Mouse (Mus musculus): Measurements from ENCODE around the gene Set. TPM values are rescaled to one million over a fixed set of nuclear protein-coding genes. Genes with fewer than 3 reads are reported as not detected.

Set gene
- total RNA-seq, 2 experiments from 2014 or later = 192 to 199 TPM

- no peak for DNase-seq (ENCODE audit: low spot score in 2 of 2)
Observed at GRCm38 (mm10) chr2:30087310-30087709, 30.1 kb downstream of the Set start.

- DNase-seq (ENCODE audit: low spot score in 2 of 2) = no peak
Observed at GRCm38 (mm10) chr2:30091521-30091920, 34.3 kb downstream of the Set start.

- no peak for DNase-seq (ENCODE audit: low spot score in 2 of 2)
Observed at GRCm38 (mm10) chr2:30092280-30092918, 35.2 kb downstream of the Set start.

GRCm38 (mm10) chr2:30093471-30094207 lies 36.5 kb downstream of the Set start, which contains the start of gene Zdhhc12:
TSS of gene Zdhhc12 (minus strand) at chr2:30093648.
- DNase-seq (ENCODE audit: low spot score in 2 of 2) = peak; percentile 93 to 95

GRCm38 (mm10) chr2:30094208-30094588 lies 37.0 kb downstream of the Set start:
- DNase-seq (ENCODE audit: low spot score in 2 of 2) = no peak

GRCm38 (mm10) chr2:30095882-30096527 lies 38.8 kb downstream of the Set start:
- no peak for DNase-seq (ENCODE audit: low spot score in 2 of 2)

GRCm38 (mm10) chr2:30100214-30100613 lies 43.0 kb downstream of the Set start:
- no peak for DNase-seq (ENCODE audit: low spot score in 2 of 2)

GRCm38 (mm10) chr2:30106364-30106763 lies 49.2 kb downstream of the Set start:
- peak in 1 of 2 experiments; percentile 62 for DNase-seq (ENCODE audit: low spot score in 2 of 2)

- no peak for DNase-seq (ENCODE audit: low spot score in 2 of 2)
Observed at GRCm38 (mm10) chr2:30107646-30108045, 50.5 kb downstream of the Set start.

GRCm38 (mm10) chr2:30108260-30108659 lies 51.1 kb downstream of the Set start:
- DNase-seq (ENCODE audit: low spot score in 2 of 2) = no peak

GRCm38 (mm10) chr2:30111500-30111899 lies 54.3 kb downstream of the Set start:
- DNase-seq (ENCODE audit: low spot score in 2 of 2) = no peak

- DNase-seq (ENCODE audit: low spot score in 2 of 2) = no peak
Observed at GRCm38 (mm10) chr2:30112564-30112963, 55.4 kb downstream of the Set start.

- peak; percentile 84 to 89 for DNase-seq (ENCODE audit: low spot score in 2 of 2)
Observed at GRCm38 (mm10) chr2:30119641-30120051, 62.5 kb downstream of the Set start.

GRCm38 (mm10) chr2:30120269-30120668 lies 63.1 kb downstream of the Set start:
- DNase-seq (ENCODE audit: low spot score in 2 of 2) = no peak

Other genes starting within 250 kb of the Set start
- 10 to 100 TPM; 44.5 to 50.7 TPM for gene Urm1, start 237.3 kb upstream of the Set start, total RNA-seq (2021)
- gene Cercam, start 188.2 kb upstream of the Set start, total RNA-seq (2021) = 1 to 10 TPM; 7.5 to 9.0 TPM
- 10 to 100 TPM; 87.0 to 88.7 TPM for gene Odf2, start 168.2 kb upstream of the Set start, total RNA-seq (2021)
- gene Gle1, start 122.0 kb upstream of the Set start, total RNA-seq (2021) = 10 to 100 TPM; 43.2 to 44.4 TPM
- 100 to 1,000 TPM; 815 TPM for gene Sptan1, start 91.8 kb upstream of the Set start, total RNA-seq (2021)
- 10 to 100 TPM; 38.3 to 39.4 TPM for gene Wdr34, start 8.5 kb upstream of the Set start, total RNA-seq (2021)
- gene Pkn3, start 20.3 kb downstream of the Set start, total RNA-seq (2021) = 1 to 10 TPM; 2.1 to 3.8 TPM
- gene Zdhhc12, start 36.3 kb downstream of the Set start, total RNA-seq (2021) = 10 to 100 TPM in 1 of 2 experiments, 1 to 10 TPM in 1; 7.9 to 10.5 TPM
- 100 to 1,000 TPM; 187 to 193 TPM for gene Zer1, start 67.2 kb downstream of the Set start, total RNA-seq (2021)
- gene Tbc1d13, start 76.4 kb downstream of the Set start, total RNA-seq (2021) = 10 to 100 TPM; 51.1 to 54.7 TPM
- gene Endog, start 114.1 kb downstream of the Set start, total RNA-seq (2021) = 10 to 100 TPM; 20.7 to 24.9 TPM
- gene Spout1, start 121.1 kb downstream of the Set start, total RNA-seq (2021) = 10 to 100 TPM; 34.2 to 34.6 TPM
- 10 to 100 TPM; 15.2 to 16.1 TPM for gene Kyat1, start 148.5 kb downstream of the Set start, total RNA-seq (2021)
- gene Lrrc8a, start 180.3 kb downstream of the Set start, total RNA-seq (2021) = 10 to 100 TPM; 61.5 to 62.8 TPM
- gene Gm28035, start 183.2 kb downstream of the Set start, total RNA-seq (2021) = 1 to 10 TPM; 8.4 to 9.5 TPM
- 10 to 100 TPM; 17.7 to 20.1 TPM for gene Phyhd1, start 208.8 kb downstream of the Set start, total RNA-seq (2021)
- gene Gm28038, start 223.7 kb downstream of the Set start, total RNA-seq (2021) = not detected
- gene Dolk, start 229.0 kb downstream of the Set start, total RNA-seq (2021) = 10 to 100 TPM; 19.8 to 22.3 TPM
- 10 to 100 TPM; 19.5 to 21.9 TPM for gene Nup188, start 229.0 kb downstream of the Set start, total RNA-seq (2021)